In the genomic region with DNA sequence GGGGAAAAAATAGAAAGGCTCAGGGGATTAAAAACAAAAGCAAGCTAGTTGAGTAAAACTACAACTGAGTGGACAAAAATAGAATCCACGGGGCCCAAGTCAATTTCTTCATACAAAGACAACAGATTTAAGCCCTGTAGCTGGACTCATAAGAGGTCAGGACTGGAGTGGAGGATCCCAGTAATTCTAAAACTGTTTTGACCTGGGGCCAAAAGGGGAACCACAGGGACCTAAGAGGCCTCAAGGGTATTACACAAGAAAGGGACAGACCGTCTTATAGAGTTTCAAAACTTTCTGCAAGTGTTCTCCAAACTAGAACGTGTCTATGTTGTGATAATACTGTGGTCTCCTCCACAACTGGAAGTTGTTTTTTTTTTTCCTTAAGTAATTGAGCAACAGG, we compare ENCODE assay signal across 16 mouse cellular contexts. TPM values are rescaled to one million over a fixed set of nuclear protein-coding genes. Genes with fewer than 3 reads are reported as not detected.
DNase-seq lines count a peak whose midpoint lies in the region; ATAC-seq and TF ChIP-seq lines count a peak whose summit lies in the region.
"Had no signal": no experiment of that assay in that cellular context is flagged by ENCODE, and none has a peak within 500 bp of the region (broad histone marks: within the 10 kb centered on the region; RNA-seq: fewer than 3 reads in every experiment).

No protein-coding gene starts in this region.

- no peaks in the 10 kb centered on the region for H3K4me1 ChIP-seq in liver, adult 2 months (ENCODE audit: control insufficient read depth, insufficient read depth, low read length)
- H3K4me1 ChIP-seq in liver, embryonic 11.5 days (replicated peaks; ENCODE audit: control insufficient read depth, insufficient read depth, low read length) = no peaks in the 10 kb centered on the region
- no peaks in the 10 kb centered on the region for H3K4me1 ChIP-seq in liver, embryonic 16.5 days (ENCODE audit: control insufficient read depth, low read depth, low read length)
- H3K4me1 ChIP-seq in forebrain, embryonic 13.5 days = no peaks in the 10 kb centered on the region
- H3K4me1 ChIP-seq: embryonic facial prominence, embryonic 10.5 days; heart, embryonic 13.5 days had no signal

- no peak for TF ChIP-seq CTCF in liver, adult 2 months (IDR thresholded peaks at IDR 0.05; ENCODE audit: low read depth, low read length)

- H3K9me3 ChIP-seq in liver, embryonic 11.5 days (ENCODE audit: control insufficient read depth, low read length) = no peaks in the 10 kb centered on the region
- no peaks in the 10 kb centered on the region for H3K9me3 ChIP-seq in liver, embryonic 16.5 days (replicated peaks; ENCODE audit: control insufficient read depth, low read length)
- H3K9me3 ChIP-seq in forebrain, embryonic 13.5 days (replicated peaks) = no peaks in the 10 kb centered on the region
- H3K9me3 ChIP-seq: embryonic facial prominence, embryonic 10.5 days; forebrain, embryonic 12.5 days; heart, embryonic 13.5 days; midbrain, embryonic 10.5 days had no signal

- H3K9ac ChIP-seq in liver, adult 2 months (ENCODE audit: low read depth, low read length) = no peak overlapping the region
- H3K9ac ChIP-seq in liver, embryonic 11.5 days (ENCODE audit: low read depth, low read length) = no peak overlapping the region
- H3K9ac ChIP-seq in liver, embryonic 16.5 days (ENCODE audit: low read depth, low read length) = no peak overlapping the region
- no peak overlapping the region for H3K9ac ChIP-seq in forebrain, embryonic 13.5 days
- H3K9ac ChIP-seq: forebrain, embryonic 12.5 days; heart, embryonic 13.5 days had no signal

- H3K79me2 ChIP-seq in liver, adult 2 months (ENCODE audit: control insufficient read depth, insufficient read depth, low read length) = no peaks in the 10 kb centered on the region

- 65% methylated on average over 3 of the region's 3 CpGs for WGBS in liver, adult 2 months
- WGBS in liver, embryonic 11.5 days = 57% methylated on average over 3 of the region's 3 CpGs
- WGBS in liver, embryonic 16.5 days (ENCODE audit: insufficient replicate concordance) = 30% methylated on average over 3 of the region's 3 CpGs
- 19% methylated on average over 3 of the region's 3 CpGs for WGBS in forebrain, embryonic 13.5 days

- no peak for TF ChIP-seq POLR2A in liver, adult 2 months (IDR thresholded peaks at IDR 0.05; ENCODE audit: extremely low read depth, insufficient read depth, low read length)

- no peak for ATAC-seq in liver, embryonic 11.5 days (replicated peaks; ENCODE audit: low FRiP score)
- peak; percentile 53; the same call in 1 of the 2 replicates for ATAC-seq in liver, embryonic 16.5 days (ENCODE audit: low read depth)
- no peak for ATAC-seq in forebrain, embryonic 13.5 days
- ATAC-seq: activated CD4-positive, CD25-positive, alpha-beta regulatory T cell, adult 4 months had no signal

- H3K36me3 ChIP-seq in liver, adult 2 months (ENCODE audit: control insufficient read depth, insufficient read depth, low read length) = no peaks in the 10 kb centered on the region
- H3K36me3 ChIP-seq in liver, embryonic 11.5 days (ENCODE audit: control insufficient read depth, insufficient read depth, low read length) = no peaks in the 10 kb centered on the region
- H3K36me3 ChIP-seq in liver, embryonic 16.5 days (ENCODE audit: control insufficient read depth, insufficient read depth) = no peaks in the 10 kb centered on the region
- no peaks in the 10 kb centered on the region for H3K36me3 ChIP-seq in forebrain, embryonic 13.5 days (ENCODE audit: poor library complexity, severe bottlenecking)
- H3K36me3 ChIP-seq: embryonic facial prominence, embryonic 10.5 days; forebrain, embryonic 12.5 days; heart, embryonic 13.5 days; midbrain, embryonic 10.5 days had no signal

- no peak overlapping the region for H3K27ac ChIP-seq in liver, adult 2 months (replicated peaks; ENCODE audit: insufficient read depth, low read depth, low read length)
- no peak overlapping the region for H3K27ac ChIP-seq in liver, embryonic 11.5 days (ENCODE audit: low read depth, low read length)
- no peak overlapping the region for H3K27ac ChIP-seq in liver, embryonic 16.5 days (ENCODE audit: low read length)
- H3K27ac ChIP-seq in forebrain, embryonic 13.5 days = no peak overlapping the region
- H3K27ac ChIP-seq: embryonic facial prominence, embryonic 10.5 days; forebrain, embryonic 12.5 days; heart, embryonic 13.5 days; midbrain, embryonic 10.5 days had no signal

- no peaks in the 10 kb centered on the region for H3K27me3 ChIP-seq in liver, adult 2 months (ENCODE audit: control insufficient read depth, insufficient read depth, low read length)
- H3K27me3 ChIP-seq in liver, embryonic 11.5 days (replicated peaks; ENCODE audit: control insufficient read depth, insufficient read depth, low read length) = no peaks in the 10 kb centered on the region
- H3K27me3 ChIP-seq in liver, embryonic 16.5 days (ENCODE audit: control insufficient read depth, insufficient read depth, low read depth, low read length) = no peaks in the 10 kb centered on the region
- no peaks in the 10 kb centered on the region for H3K27me3 ChIP-seq in forebrain, embryonic 13.5 days
- H3K27me3 ChIP-seq: forebrain, embryonic 12.5 days; heart, embryonic 13.5 days had no signal

- no peak overlapping the region for H3K4me2 ChIP-seq in liver, embryonic 11.5 days
- no peak overlapping the region for H3K4me2 ChIP-seq in liver, embryonic 16.5 days (ENCODE audit: low read depth, low read length)
- H3K4me2 ChIP-seq in forebrain, embryonic 13.5 days = no peak overlapping the region
- H3K4me2 ChIP-seq: forebrain, embryonic 12.5 days; heart, embryonic 13.5 days had no signal

- no peak overlapping the region for H3K4me3 ChIP-seq in liver, adult 2 months (ENCODE audit: insufficient read depth, low read depth, low read length)
- no peak overlapping the region for H3K4me3 ChIP-seq in liver, embryonic 11.5 days (ENCODE audit: low read depth, low read length)
- H3K4me3 ChIP-seq in liver, embryonic 16.5 days (ENCODE audit: low read depth, low read length) = no peak overlapping the region
- no peak overlapping the region for H3K4me3 ChIP-seq in forebrain, embryonic 13.5 days
- H3K4me3 ChIP-seq: embryonic facial prominence, embryonic 10.5 days; forebrain, embryonic 12.5 days; heart, embryonic 13.5 days; midbrain, embryonic 10.5 days had no signal

- peak; percentile 13 to 73 for DNase-seq in adrenal gland, adult (ENCODE audit: inconsistent age in 2 of 2, low spot score in 1 of 2)
- DNase-seq in adrenal gland, adult 8-10 months = no peak
- peak; percentile 41 for DNase-seq in liver, adult 2 months (ENCODE audit: extremely low read depth, low read depth, low spot score)
- no peak for DNase-seq in liver, embryonic 11.5 days (ENCODE audit: low spot score)
- peak; percentile 49 for DNase-seq in skeletal muscle tissue, adult 2 months (ENCODE audit: low read depth, low spot score)
- DNase-seq in ovary, postnatal 10 days (ENCODE audit: low spot score) = no peak
- DNase-seq: cerebellum, adult 11-12 months; right cerebral cortex, adult 18-20 months; thymus, postnatal 4 days had no signal

RNA-seq across cellular contexts. Expression of gene Cop1, which starts 45.4 kb away (rescaled TPM):
- total RNA-seq in adrenal gland, adult 8-10 months (2022) = 100 to 1,000 TPM; 131 to 165 (median 145) TPM
- 94.6 and 102 TPM in 2 replicates for total RNA-seq in liver, adult 2 months (2014; rRNA removed)
- 30.4 and 31.4 TPM in 2 replicates for polyA plus RNA-seq in liver, adult 2 months (2012; rRNA removed)
- 104 and 113 TPM in 2 replicates for polyA plus RNA-seq in liver, embryonic 11.5 days (2014; fragmentation: Nextera tagmentation; extraction: Ambion mirVana)
- polyA plus RNA-seq in liver, embryonic 16.5 days (2015; fragmentation: Nextera tagmentation; extraction: Ambion mirVana) = 8.0 and 8.8 TPM in 2 replicates
- polyA plus RNA-seq in forebrain, embryonic 13.5 days (2015; fragmentation: Nextera tagmentation; extraction: Ambion mirVana) = 19.9 and 21.4 TPM in 2 replicates

Comparison
In these comparisons a context has a peak if more than half of its experiments do, and no peak if none do; other contexts are left out.
1. DNase-seq: peak in adrenal gland, adult (2 of 2), liver, adult 2 months (single experiment) and skeletal muscle tissue, adult 2 months (single experiment); none in adrenal gland, adult 8-10 months (single experiment), liver, embryonic 11.5 days (single experiment) and ovary, postnatal 10 days (single experiment).